Mouse (Mus musculus): ENCODE measurements around the gene Gm21117. TPM values are rescaled to one million over a fixed set of nuclear protein-coding genes. Genes with fewer than 3 reads are reported as not detected.

Gm21117 gene
- polyA plus RNA-seq (2014; fragmentation: Illumina TruSeq; extraction: RNeasy Lipid Tissue Mini Kit (QIAGEN cat#74804); ENCODE audit: low read depth, low replicate concordance): not detected

GRCm38 (mm10) chrY:51124920-51125319 is at the start of gene Gm21117:
Gene Gm21117 (plus strand): TSS chrY:51125220.

Measured in kidney, adult 10 weeks (tissue).